Mouse (Mus musculus) ovary, adult 10 weeks (tissue): ENCODE data around the gene Csnk1e. TPM values are rescaled to one million over a fixed set of nuclear protein-coding genes. Genes with fewer than 3 reads are reported as not detected.

ENCODE experiments used
- polyA plus RNA-seq: library from polyadenylated mRNA; stranded (reverse); fragments of 350-450 nt; fragmentation: Illumina TruSeq; extraction: RNeasy Lipid Tissue Mini Kit (QIAGEN cat#74804); gene quantifications from one replicate; pipeline ENCODE4 v1.2.3, GENCODE M21; 2014

The Csnk1e gene
- 13.7 TPM for polyA plus RNA-seq

DNA sequence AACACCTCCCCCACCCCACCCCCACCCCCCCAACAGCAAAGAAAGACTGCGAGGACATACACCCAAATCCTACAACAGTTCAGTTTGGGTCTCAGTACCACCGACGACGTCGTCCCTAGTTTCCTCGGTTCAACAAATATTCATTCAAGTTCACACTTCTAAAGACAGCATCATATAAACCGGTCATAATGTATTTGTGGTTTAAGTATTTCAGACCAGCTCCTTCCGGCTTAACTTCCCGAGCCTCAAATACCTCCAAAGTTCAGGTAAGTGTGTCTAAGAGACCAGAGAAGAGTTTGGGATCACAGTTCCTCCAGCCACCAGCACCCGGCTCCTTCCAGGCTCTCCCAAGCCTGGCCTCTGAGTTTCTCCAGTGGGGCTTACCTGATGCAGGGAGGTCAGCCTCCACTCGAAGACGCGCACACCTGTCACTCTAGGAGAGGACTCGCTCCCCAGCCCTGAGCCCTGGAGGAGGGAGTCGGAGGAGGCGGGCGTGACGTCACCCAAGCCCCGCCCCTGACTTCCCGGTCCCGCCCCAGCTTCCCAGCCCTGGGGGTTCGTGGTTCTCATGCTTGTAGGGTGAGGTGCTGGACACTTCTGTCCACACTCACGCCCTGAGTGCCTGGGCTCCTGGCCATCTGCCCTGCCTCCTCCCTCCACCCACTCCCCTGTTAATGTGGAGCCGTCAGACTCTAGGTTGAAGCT, at the start of gene Csnk1e:
Csnk1e (minus strand) TSS at position 461 of the 705 bp plus-strand sequence.

GRCm38 (mm10) chr15:79504707-79505452, 49.5 kb upstream of the Csnk1e start, which contains the start of gene Kcnj4:
TSS of gene Kcnj4 (minus strand) at chr15:79505241.

DNA sequence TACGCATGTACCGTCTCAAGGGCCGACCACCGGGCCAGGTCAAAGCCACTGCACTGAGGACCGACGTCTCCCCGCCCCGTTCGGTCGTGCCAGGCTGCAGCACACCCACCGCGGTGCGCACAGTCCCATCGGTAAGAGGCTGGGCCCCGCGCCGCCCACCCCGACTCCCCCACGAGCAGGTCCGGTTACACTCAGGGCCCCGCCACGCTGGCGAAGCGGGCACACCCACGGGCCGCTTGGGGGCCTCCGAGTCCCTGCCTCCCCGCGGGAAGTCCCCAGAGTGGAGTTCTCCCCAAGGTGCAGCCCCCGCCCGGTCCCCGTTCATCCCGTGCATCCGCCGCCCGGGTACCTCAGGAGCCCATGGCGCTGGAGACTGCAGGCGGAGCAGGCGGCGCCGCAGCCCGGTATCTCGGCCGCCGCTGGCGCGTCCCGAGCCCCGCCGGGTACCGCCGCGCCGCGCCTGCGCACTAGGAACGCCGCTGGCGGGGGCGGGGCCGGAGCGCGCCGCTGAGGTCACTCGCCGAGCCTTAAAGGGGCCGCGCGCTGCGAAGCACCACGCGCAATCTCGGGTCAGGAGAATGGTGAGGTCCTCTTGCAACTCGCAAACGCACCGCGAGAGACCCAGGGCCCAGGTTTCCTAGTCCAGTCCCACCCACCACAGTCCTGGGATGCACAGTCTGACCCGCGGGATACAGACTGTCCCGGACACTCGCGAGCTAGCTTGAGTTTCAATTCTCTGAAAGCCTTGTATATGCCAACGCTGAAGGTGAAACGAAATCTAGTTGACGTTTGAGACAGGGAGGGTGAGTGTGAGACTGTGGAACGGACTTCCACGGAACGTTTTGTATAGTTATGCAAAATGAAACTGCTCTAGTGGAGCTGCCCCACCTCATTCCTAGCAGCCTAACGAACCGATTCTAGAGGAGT, 52.3 kb downstream of the Csnk1e start, which contains the start of gene Tmem184b:
Tmem184b (minus strand) TSS at position 734 of the 927 bp plus-strand sequence.

Other genes with a start within 250 kb of the Csnk1e start
- gene Pick1, start 226.4 kb downstream of the Csnk1e start, polyA plus RNA-seq: 4.3 TPM
- 1.4 TPM for gene Gm49486, start 226.2 kb downstream of the Csnk1e start, polyA plus RNA-seq
- gene Slc16a8, start 200.8 kb downstream of the Csnk1e start, polyA plus RNA-seq: not detected
- not detected for gene Baiap2l2, start 170.0 kb downstream of the Csnk1e start, polyA plus RNA-seq
- gene Pla2g6, start 127.2 kb downstream of the Csnk1e start, polyA plus RNA-seq: 0.26 TPM
- gene Maff, start 108.9 kb downstream of the Csnk1e start, polyA plus RNA-seq: 1.3 TPM
- 8.1 TPM for gene Tmem184b, start 52.0 kb downstream of the Csnk1e start, polyA plus RNA-seq
- not detected for gene Kcnj4, start 49.7 kb upstream of the Csnk1e start, polyA plus RNA-seq
- gene Kdelr3, start 60.8 kb upstream of the Csnk1e start, polyA plus RNA-seq: 14.0 TPM
- 237 TPM for gene Ddx17, start 91.2 kb upstream of the Csnk1e start, polyA plus RNA-seq
- gene Dmc1, start 149.5 kb upstream of the Csnk1e start, polyA plus RNA-seq: 1.3 TPM
- gene Fam227a, start 203.4 kb upstream of the Csnk1e start, polyA plus RNA-seq: 1.5 TPM
- gene Cby1, start 203.6 kb upstream of the Csnk1e start, polyA plus RNA-seq: 2.4 TPM
- gene Tomm22, start 215.3 kb upstream of the Csnk1e start, polyA plus RNA-seq: 270 TPM
- 24.8 TPM for gene Josd1, start 232.4 kb upstream of the Csnk1e start, polyA plus RNA-seq
- 1.2 TPM for gene Gtpbp1, start 235.3 kb upstream of the Csnk1e start, polyA plus RNA-seq